Mouse (Mus musculus): ENCODE measurements around the gene Lin52. TPM values are rescaled to one million over a fixed set of nuclear protein-coding genes. Genes with fewer than 3 reads are reported as not detected.

Gene Lin52
- total RNA-seq (2022), result 10 to 100 TPM; 21.9 to 31.9 (median 26.3) TPM

DNA sequence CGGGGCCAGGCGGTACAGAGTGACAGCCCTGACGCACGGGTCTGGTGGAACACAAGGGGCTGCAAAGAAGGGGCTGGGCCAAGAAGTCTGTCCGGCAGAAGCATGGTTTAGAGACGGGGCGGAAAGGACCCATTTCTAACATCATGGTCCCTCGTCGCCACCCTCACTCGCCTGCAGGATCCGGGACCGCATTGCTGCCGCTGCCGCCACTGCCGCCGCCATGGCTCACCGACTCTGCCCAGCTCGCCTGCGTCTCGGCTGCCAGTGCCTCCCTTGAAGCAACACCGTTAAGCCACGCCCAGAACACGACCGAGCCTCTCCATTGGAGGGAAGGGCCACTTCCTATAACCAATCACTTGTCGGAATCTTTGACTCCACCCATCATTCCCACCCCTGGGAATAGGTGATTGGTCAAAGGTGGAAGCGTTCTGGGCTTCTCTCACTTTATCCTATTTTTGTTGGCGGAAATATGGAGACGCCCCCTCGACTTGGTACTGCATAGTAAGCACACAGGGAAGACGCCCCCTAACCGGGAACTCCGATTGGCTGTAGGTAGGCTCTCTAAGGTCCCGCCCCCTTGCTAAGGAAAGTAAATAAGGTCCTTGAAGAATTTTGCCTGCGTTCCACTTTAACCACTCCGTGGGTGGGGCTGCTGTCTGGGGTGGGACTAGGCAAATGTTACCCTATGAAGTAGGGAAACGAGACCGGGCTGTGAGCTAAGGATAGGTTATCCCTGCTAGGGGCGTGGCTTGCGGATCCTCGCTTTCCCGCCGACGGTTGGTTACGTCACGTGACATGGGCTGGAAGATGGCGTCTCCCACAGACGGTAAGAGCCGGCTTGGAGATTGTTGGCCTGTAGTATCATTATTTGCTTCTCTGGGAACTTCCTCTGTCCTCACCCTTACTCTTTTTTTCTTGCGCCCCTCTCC, at the start of gene Lin52, which contains the start of gene Aldh6a1:
Lin52 (plus strand) TSS at position 705 of the 929 bp plus-strand sequence.
Aldh6a1 (minus strand) TSS at position 287 of the 929 bp plus-strand sequence.
- DNase-seq (ENCODE audit: low spot score in 2 of 2), result peak; percentile 97 to 99

DNA sequence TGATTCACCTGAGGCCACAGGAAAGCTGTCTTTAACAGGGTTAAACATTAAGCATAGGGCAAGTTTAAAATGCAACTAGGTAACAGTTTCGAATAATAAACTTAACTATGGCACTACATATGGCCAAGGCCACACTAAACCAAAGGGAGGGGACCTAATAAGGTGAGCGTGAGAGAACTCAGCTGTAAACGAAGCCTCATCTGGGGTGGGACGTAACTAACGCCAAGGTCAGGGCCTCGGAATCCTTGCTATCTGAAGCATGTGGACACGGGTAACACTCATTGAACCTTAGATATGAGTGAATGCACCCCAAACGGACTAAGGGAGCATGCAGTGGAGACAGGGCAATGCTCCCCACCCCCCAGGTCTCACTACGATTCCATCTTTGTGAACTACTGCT, 48.3 kb upstream of the Lin52 start:
- no peak for DNase-seq (ENCODE audit: low spot score in 2 of 2)

DNA sequence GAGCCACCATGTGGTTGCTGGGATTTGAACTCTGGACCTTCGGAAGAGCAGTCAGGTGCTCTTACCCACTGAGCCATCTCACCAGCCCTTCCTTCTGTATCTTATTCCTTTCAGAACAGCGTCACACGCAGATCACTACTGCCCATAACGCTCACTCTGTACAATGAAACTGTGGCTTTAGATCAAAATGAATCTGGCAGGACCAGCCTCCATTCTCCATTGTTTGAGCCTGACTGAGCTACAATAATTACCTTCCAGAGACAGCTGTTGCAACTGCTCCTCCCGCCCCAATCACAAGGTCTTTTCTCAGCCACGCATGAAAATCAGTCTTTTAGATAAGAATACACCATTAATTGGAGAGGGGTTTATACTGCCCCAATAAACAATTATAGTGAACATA, 46.7 kb upstream of the Lin52 start:
- DNase-seq (ENCODE audit: low spot score in 2 of 2), result no peak

DNA sequence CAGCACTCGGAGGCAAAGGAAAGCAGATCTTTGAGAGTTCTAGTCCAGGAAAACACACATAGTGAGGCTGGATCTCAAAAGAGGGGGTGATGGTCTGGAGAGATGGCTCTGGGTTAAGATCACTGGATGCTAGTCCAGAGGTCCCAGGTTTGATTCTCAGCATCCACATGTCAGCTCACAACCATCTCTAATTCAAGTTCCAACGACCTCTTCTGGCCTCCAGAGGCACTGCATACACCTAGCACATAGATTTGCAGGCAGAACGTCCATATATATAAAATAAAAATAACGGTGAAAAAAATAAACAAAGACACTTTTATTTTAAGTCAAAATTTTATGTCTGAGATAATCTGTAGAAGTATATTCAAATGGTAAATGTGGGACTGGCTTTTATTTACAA, 44.0 kb upstream of the Lin52 start:
- DNase-seq (ENCODE audit: low spot score in 2 of 2), result no peak

DNA sequence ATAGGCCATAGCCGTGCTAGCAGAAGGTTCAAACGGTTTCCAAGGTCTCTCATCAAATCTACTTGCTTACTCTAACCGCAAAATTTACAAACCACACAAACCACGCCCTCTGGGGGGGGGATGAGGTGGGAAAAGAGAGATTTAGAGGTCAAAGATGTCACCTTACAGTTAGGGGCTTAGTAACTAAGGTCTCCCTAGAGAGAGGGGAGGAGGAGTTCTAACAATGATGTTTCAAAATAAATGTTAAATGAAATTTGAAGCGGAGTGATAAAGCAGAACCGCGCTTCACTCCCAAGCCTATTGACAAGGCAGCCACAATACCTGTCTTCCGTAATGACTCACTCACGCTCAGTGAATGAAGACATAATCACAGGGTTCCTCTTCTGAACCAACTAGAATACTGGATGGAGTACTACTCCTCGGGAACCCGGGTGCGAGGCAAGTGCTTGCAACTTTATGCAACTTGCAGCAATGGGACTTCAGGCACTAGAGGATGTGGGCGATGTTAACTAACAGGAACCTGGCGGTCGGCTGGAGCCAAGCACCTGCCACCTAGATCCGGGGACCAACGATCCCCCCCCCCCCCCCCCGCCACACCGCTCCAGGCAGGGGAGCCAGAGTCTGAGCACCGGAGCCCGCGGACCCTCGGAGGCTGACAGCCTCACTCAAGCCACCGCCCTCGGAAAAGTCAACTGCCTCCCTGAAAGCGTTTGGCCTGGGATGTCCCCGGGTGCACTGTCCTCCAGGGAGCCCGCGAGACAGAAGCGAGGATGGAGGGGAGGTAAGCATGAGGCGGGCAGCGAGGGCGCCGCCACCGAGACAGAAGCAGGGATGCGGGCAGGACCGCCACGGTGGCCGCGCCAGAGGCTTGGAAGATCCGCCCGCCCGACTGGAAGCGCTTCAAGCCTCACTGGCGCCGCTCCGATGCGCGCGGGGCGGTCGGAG, 43.1 kb upstream of the Lin52 start:
- DNase-seq (ENCODE audit: low spot score in 2 of 2), result peak in 1 of 2 experiments; percentile 15

DNA sequence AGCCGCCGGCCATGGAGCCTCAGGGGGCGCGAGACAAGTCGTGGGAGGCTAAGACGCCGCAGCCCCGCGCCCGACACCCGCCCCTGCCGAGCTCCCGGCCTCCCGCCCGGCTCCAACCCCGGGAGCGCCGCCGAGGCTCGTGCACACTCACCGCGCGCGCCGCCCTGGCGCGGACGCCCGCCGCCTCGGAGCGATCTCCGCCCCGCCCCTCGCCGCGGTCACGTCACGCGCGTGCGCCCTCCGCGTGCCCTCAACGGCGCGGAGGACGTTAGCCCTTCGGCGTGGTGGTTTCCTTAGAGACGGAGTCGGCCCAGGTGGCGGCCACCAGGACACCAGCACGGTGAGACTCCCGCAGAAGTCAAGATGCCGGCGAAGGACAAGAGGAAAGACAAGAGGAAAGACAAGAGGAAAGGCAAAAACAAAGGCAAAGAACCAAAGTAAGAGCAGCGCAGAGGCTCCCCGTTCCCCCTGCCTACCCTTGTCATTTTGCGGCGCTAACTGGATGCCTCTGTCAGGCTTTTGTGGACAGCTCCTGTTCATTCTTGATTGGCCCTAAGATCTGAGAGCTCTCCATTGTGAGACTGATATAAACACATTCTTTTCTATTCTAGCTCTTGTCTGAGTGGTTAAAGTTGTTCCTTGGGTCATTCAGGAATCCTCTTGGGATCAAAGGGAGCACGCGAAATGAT, 42.3 kb upstream of the Lin52 start, which contains the start of the genes Entpd5 and Bbof1:
Entpd5 (minus strand) TSS at position 211 of the 689 bp plus-strand sequence.
Bbof1 (plus strand) TSS at position 253 of the 689 bp plus-strand sequence.
- peak; percentile 81 to 85 for DNase-seq (ENCODE audit: low spot score in 2 of 2)

- peak; percentile 77 to 80 for DNase-seq (ENCODE audit: low spot score in 2 of 2)
Measured at GRCm38 (mm10) chr12:84416834-84417604, 34.2 kb upstream of the Lin52 start, which contains the start of gene Rnf113a2. Gene Rnf113a2 (plus strand): TSS chr12:84417196.

DNA sequence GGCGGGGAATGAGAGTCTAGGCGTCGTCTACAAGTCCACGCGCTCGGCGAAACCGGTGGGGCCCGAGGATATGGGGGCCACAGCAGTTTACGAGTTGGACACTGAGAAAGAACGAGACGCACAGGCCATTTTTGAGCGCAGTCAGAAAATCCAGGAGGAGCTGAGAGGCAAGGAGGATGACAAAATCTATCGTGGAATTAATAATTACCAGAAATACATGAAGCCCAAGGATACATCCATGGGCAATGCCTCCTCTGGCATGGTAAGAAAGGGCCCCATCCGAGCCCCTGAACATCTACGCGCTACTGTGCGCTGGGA, 33.7 kb upstream of the Lin52 start:
- DNase-seq (ENCODE audit: low spot score in 2 of 2), result no peak

DNA sequence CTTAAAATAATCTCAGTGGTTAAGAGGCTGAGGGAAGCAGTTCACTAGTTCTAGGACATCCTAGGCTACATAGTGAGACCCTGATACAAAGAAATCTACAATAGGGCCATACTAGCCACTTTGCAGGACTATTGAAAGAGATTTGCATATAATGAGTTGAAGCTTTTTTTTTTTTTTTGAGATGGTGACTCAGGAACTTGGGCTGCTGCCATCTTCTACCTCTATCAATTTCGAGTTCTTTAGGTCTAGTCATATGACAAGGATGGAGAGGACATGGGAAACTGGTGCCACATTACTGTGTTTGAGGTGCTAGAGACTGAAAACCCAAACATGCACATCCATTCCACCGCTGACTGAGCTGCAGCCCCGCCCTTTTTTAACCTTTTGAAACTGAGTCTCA, 27.2 kb upstream of the Lin52 start:
- no peak for DNase-seq (ENCODE audit: low spot score in 2 of 2)

GRCm38 (mm10) chr12:84429825-84430224, 21.4 kb upstream of the Lin52 start:
- DNase-seq (ENCODE audit: low spot score in 2 of 2), result no peak

DNA sequence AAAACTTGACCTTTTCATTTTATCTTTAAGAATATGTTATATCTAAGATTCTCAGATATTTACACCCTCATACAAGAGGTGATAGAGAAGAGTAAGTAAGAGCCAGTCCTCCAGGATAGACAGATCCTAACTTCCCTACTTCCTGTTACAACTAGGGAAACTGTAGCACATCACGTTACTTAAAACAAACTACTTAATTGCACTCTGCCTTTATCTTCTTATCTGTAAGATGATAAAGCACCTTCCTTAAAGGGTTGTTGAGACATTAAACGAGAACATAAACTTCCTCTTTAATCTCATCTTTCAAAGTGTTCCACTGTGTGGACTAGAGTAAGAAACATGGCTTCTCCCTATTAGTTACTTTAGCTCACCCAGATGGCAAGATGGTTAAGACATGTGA, 12.5 kb upstream of the Lin52 start:
- no peak for DNase-seq (ENCODE audit: low spot score in 2 of 2)

GRCm38 (mm10) chr12:84442526-84442925, 8.7 kb upstream of the Lin52 start:
- no peak for DNase-seq (ENCODE audit: low spot score in 2 of 2)

DNA sequence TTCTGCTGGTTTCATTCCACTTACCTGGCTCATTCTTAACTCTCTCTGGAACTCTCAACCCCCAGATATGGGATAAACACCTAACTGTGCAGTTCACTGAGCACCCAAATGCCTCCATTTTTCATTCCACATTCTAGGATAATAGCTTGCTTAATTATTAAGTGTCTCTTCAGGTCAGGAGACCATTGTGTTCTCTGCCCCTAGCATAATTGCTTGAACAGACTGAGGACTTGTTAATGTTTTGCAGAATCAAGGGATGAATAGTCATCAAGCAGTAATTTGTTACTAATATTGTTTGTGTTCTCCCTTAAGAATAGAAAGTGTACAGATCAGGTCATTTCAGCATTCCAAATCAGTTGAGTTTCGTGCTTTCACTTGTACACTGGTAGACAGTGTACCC, 3.8 kb upstream of the Lin52 start:
- no peak for DNase-seq (ENCODE audit: low spot score in 2 of 2)

GRCm38 (mm10) chr12:84448181-84448580, 3.0 kb upstream of the Lin52 start:
- no peak for DNase-seq (ENCODE audit: low spot score in 2 of 2)

- no peak for DNase-seq (ENCODE audit: low spot score in 2 of 2)
Measured at GRCm38 (mm10) chr12:84449887-84450286, 1.3 kb upstream of the Lin52 start.

DNA sequence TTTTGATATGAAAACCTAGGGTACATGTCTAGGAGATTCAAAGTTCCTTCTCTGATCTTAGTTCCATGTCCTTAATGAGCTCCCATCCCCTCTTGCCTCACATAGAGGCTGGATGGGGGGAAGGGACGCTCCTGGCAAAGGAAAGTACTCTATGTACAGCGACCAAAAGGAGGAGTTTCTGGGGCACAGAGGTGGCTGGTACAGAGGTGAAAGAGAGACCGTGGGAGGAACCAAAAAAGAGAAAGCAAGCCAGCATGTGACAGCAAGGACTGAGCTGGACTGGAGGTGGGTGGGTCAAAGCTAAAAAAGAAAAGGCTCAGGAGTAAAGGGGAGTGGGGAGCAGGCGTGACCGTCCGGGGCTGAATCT, 888 bp upstream of the Lin52 start:
- peak in 1 of 2 experiments; percentile 25 for DNase-seq (ENCODE audit: low spot score in 2 of 2)

DNA sequence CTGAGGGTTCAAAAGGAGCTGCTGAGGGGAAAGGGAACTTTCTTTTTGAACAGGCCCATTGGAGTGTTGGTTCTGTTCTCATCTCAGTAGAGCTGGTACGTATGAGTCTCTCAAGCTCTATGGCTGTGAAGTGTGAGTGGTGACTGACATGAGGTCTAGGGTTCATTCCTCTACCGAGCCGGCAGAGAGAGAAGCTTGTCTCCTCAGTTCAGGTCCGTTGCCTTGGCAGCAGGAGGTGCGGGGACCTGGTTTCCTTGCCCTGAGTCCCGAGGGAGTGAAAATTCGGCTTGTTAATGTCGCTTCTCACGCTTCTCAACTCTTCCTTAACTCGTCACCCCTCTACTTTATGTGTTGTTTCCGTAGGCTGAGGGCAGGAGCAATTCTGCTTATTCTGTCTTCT, 579 bp downstream of the Lin52 start:
- DNase-seq (ENCODE audit: low spot score in 2 of 2), result peak in 1 of 2 experiments; percentile 8

- DNase-seq (ENCODE audit: low spot score in 2 of 2), result no peak
Measured at GRCm38 (mm10) chr12:84456911-84457310, 5.7 kb downstream of the Lin52 start.

DNA sequence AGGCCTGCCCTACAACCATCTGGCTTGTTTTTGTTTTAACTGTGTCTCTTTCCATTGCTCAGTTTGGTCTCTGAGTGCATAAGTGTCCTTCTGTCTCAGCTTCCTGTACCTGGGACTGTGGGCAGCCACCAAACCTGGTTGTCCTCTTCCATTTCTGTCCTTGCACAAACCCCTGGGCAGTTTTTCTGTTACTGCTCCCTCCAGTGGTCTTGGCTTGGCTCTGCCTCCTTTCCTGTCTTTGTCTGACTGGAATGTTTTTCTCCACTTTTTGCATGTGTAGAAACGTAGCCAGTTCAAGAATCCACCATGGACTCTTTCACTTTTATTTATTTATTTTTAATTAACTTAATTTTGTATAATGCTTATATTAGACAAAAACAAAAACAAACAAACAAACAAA, 8.6 kb downstream of the Lin52 start:
- DNase-seq (ENCODE audit: low spot score in 2 of 2), result no peak

- DNase-seq (ENCODE audit: low spot score in 2 of 2), result no peak
Measured at GRCm38 (mm10) chr12:84461416-84461815, 10.2 kb downstream of the Lin52 start.
